Mouse (Mus musculus): ENCODE results near the gene Otop2.

GRCm38 (mm10) chr11:115270148-115270861 is 36.7 kb upstream of the Otop2 start:
- TF ChIP-seq POLR2A (IDR thresholded peaks at IDR 0.05; ENCODE audit: borderline replicate concordance, extremely low read depth, insufficient read depth, insufficient read length, poor library complexity, severe bottlenecking) = no peak
- TF ChIP-seq CTCF (IDR thresholded peaks at IDR 0.05; ENCODE audit: borderline replicate concordance, extremely low read depth, insufficient read depth, insufficient read length) = peak; percentile 95

Data from brain, embryonic 14.5 days (tissue).